Comparison of ENCODE assay signal across 9 mouse cellular contexts in genomic region chr15:100669337-100669736, GRCm38 (mm10). TPM values are rescaled to one million over a fixed set of nuclear protein-coding genes. Genes with fewer than 3 reads are reported as not detected.
DNase-seq lines count a peak whose midpoint lies in the region; ATAC-seq and TF ChIP-seq lines count a peak whose summit lies in the region.
"Had no signal": no experiment of that assay in that cellular context is flagged by ENCODE, and none has a peak within 500 bp of the region (broad histone marks: within the 10 kb centered on the region; RNA-seq: fewer than 3 reads in every experiment).

Gene Bin2, minus strand, starts transcription at chr15:100669553.

- peak within 1 kb of the TSS; percentile 66 for H3K9ac ChIP-seq in liver, adult 2 months (ENCODE audit: low read depth, low read length)
- H3K9ac ChIP-seq: limb, embryonic 12.5 days had no signal

- no peak for TF ChIP-seq CTCF in liver, adult 2 months (IDR thresholded peaks at IDR 0.05; ENCODE audit: low read depth, low read length)

- DNase-seq in CD8-positive naive resting alpha-beta T cell, adult 2 months (ENCODE audit: low read depth in 2 of 2, low spot score in 2 of 2) = peak; percentile 64 to 75
- DNase-seq in ZHBTc4 (ENCODE audit: low read depth, low spot score) = peak; percentile 71
- no peak for DNase-seq in liver, adult 2 months (ENCODE audit: extremely low read depth, low read depth, low spot score)
- DNase-seq in kidney, adult 11 months = no peak
- DNase-seq in urinary bladder, postnatal 4 days (ENCODE audit: low spot score in 2 of 2) = no peak
- DNase-seq in frontal cortex, postnatal 25 days (ENCODE audit: low spot score in 2 of 2) = no peak
- no peak for DNase-seq in frontal cortex, postnatal 14 days (ENCODE audit: low spot score in 2 of 2)

- no peaks in the 10 kb centered on the region for H3K79me2 ChIP-seq in liver, adult 2 months (ENCODE audit: control insufficient read depth, insufficient read depth, low read length)

- peak; percentile 66 for ATAC-seq in neutrophil, adult 5-6 weeks (ENCODE audit: extremely low read depth, insufficient number of reproducible peaks, low FRiP score, poor library complexity, severe bottlenecking)

- 83% methylated on average over 19 of the region's 20 CpGs for WGBS in liver, adult 2 months

- H3K4me1 ChIP-seq in liver, adult 2 months (ENCODE audit: control insufficient read depth, insufficient read depth, low read length) = peaks cover 2% of the 10 kb centered on the region; the same call in 1 of the 2 replicates
- H3K4me1 ChIP-seq: limb, embryonic 12.5 days had no signal

- no peaks in the 10 kb centered on the region for H3K27me3 ChIP-seq in liver, adult 2 months (ENCODE audit: control insufficient read depth, insufficient read depth, low read length)

- H3K36me3 ChIP-seq in liver, adult 2 months (ENCODE audit: control insufficient read depth, insufficient read depth, low read length) = no peaks in the 10 kb centered on the region
- H3K36me3 ChIP-seq: limb, embryonic 12.5 days had no signal

- peak within 1 kb of the TSS; percentile 71 for H3K4me3 ChIP-seq in liver, adult 2 months (ENCODE audit: insufficient read depth, low read depth, low read length)
- H3K4me3 ChIP-seq: limb, embryonic 12.5 days had no signal

- H3K27ac ChIP-seq in liver, adult 2 months (replicated peaks; ENCODE audit: insufficient read depth, low read depth, low read length) = 0 out of 2 replicates have a peak within 1 kb of the TSS, but pooled peaks have one; percentile 22
- H3K27ac ChIP-seq: limb, embryonic 12.5 days had no signal

- no peak for TF ChIP-seq POLR2A in liver, adult 2 months (IDR thresholded peaks at IDR 0.05; ENCODE audit: extremely low read depth, insufficient read depth, low read length)

RNA-seq across cellular contexts. Expression of gene Bin2, which starts in this region (rescaled TPM):
- total RNA-seq in liver, adult 2 months (2014; rRNA removed) = 1.0 and 4.0 TPM in 2 replicates
- polyA plus RNA-seq in liver, adult 2 months (2012; rRNA removed) = 1.4 and 4.0 TPM in 2 replicates
- total RNA-seq in neutrophil, adult 5-6 weeks (2017) = 473 and 506 TPM in 2 replicates

Comparison
In these comparisons a context has a peak if more than half of its experiments do, and no peak if none do; other contexts are left out.
1. RNA of gene Bin2 (total RNA-seq): 473 to 506 TPM in neutrophil, adult 5-6 weeks; 1.0 to 4.0 TPM in liver, adult 2 months; every median in the first group is over 10 times any median in the second.
2. DNase-seq: peak in CD8-positive naive resting alpha-beta T cell, adult 2 months (2 of 2) and ZHBTc4 (single experiment); none in liver, adult 2 months (single experiment), kidney, adult 11 months (single experiment), urinary bladder, postnatal 4 days (0 of 2), frontal cortex, postnatal 25 days (0 of 2) and frontal cortex, postnatal 14 days (0 of 2).